Mouse (Mus musculus): ENCODE data around the gene Tenm4. TPM values are rescaled to one million over a fixed set of nuclear protein-coding genes. Genes with fewer than 3 reads are reported as not detected.

The Tenm4 gene
- total RNA-seq, 2 experiments from 2014 or later = 31.5 to 38.5 TPM

GRCm38 (mm10) chr7:96880221-96880944, 709.3 kb downstream of the Tenm4 start:
- no peak for DNase-seq (ENCODE audit: low spot score in 2 of 2)

- no peak for DNase-seq (ENCODE audit: low spot score in 2 of 2)
These were observed 712.3 kb downstream of the Tenm4 start for GRCm38 (mm10) chr7:96883297-96883696.

- no peak for DNase-seq (ENCODE audit: low spot score in 2 of 2)
These were observed 716.1 kb downstream of the Tenm4 start for GRCm38 (mm10) chr7:96887088-96887654.

- peak in 1 of 2 experiments; percentile 12 for DNase-seq (ENCODE audit: low spot score in 2 of 2)
These were observed 718.3 kb downstream of the Tenm4 start for GRCm38 (mm10) chr7:96889061-96890034.

- DNase-seq (ENCODE audit: low spot score in 2 of 2) = no peak
These were observed 719.1 kb downstream of the Tenm4 start for GRCm38 (mm10) chr7:96890035-96890621.

GRCm38 (mm10) chr7:96890987-96891386, 719.9 kb downstream of the Tenm4 start:
- DNase-seq (ENCODE audit: low spot score in 2 of 2) = no peak

GRCm38 (mm10) chr7:96899036-96899569, 728.1 kb downstream of the Tenm4 start:
- DNase-seq (ENCODE audit: low spot score in 2 of 2) = no peak

- DNase-seq (ENCODE audit: low spot score in 2 of 2) = no peak
These were observed 731.1 kb downstream of the Tenm4 start for GRCm38 (mm10) chr7:96902183-96902582.

- DNase-seq (ENCODE audit: low spot score in 2 of 2) = no peak
These were observed 732.3 kb downstream of the Tenm4 start for GRCm38 (mm10) chr7:96903088-96903985.

GRCm38 (mm10) chr7:96904442-96904841, 733.4 kb downstream of the Tenm4 start:
- no peak for DNase-seq (ENCODE audit: low spot score in 2 of 2)

GRCm38 (mm10) chr7:96904936-96905335, 733.9 kb downstream of the Tenm4 start:
- DNase-seq (ENCODE audit: low spot score in 2 of 2) = no peak

GRCm38 (mm10) chr7:96905422-96905821, 734.4 kb downstream of the Tenm4 start:
- no peak for DNase-seq (ENCODE audit: low spot score in 2 of 2)

GRCm38 (mm10) chr7:96906216-96906615, 735.2 kb downstream of the Tenm4 start:
- no peak for DNase-seq (ENCODE audit: low spot score in 2 of 2)

- no peak for DNase-seq (ENCODE audit: low spot score in 2 of 2)
These were observed 737.1 kb downstream of the Tenm4 start for GRCm38 (mm10) chr7:96907971-96908680.

- peak in 1 of 2 experiments; percentile 44 for DNase-seq (ENCODE audit: low spot score in 2 of 2)
These were observed 738.8 kb downstream of the Tenm4 start for GRCm38 (mm10) chr7:96909856-96910255.

GRCm38 (mm10) chr7:96910310-96910960, 739.4 kb downstream of the Tenm4 start:
- no peak for DNase-seq (ENCODE audit: low spot score in 2 of 2)

GRCm38 (mm10) chr7:96914031-96914430, 743.0 kb downstream of the Tenm4 start:
- peak; percentile 65 to 67 for DNase-seq (ENCODE audit: low spot score in 2 of 2)

- no peak for DNase-seq (ENCODE audit: low spot score in 2 of 2)
These were observed 744.5 kb downstream of the Tenm4 start for GRCm38 (mm10) chr7:96915452-96916105.
